In the genomic region with DNA sequence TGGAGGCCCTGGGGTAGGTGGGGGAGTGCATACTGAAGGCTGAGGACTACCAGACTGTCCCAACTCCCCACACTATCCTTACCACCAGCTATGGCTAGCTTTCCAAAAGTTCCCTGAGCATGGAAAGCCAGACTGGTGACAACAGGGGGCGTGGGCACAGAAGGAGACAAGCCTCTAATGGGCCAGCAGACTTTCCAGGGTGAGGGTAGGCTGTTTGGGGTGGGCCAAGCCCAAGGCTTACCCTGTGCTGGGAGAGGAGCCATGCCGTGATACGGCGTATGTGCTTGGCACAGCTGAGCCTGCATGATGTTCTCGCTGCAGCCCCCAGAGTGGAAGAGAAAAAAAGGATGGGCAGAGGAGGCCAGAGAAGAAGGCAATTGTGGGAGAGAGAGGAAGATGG, we compare ENCODE assay signal across 30 mouse cellular contexts. TPM values are rescaled to one million over a fixed set of nuclear protein-coding genes. Genes with fewer than 3 reads are reported as not detected.
DNase-seq lines count a peak whose midpoint lies in the region; ATAC-seq and TF ChIP-seq lines count a peak whose summit lies in the region.
"Had no signal": no experiment of that assay in that cellular context is flagged by ENCODE, and none has a peak within 500 bp of the region (broad histone marks: within the 10 kb centered on the region; RNA-seq: fewer than 3 reads in every experiment).

No protein-coding gene starts in this region.

- WGBS in forebrain, embryonic 11.5 days = 89% methylated on average over 5 of the region's 5 CpGs

- no peak overlapping the region for H3K4me3 ChIP-seq in left cerebral cortex, adult 2 months
- H3K4me3 ChIP-seq in forebrain, embryonic 11.5 days (ENCODE audit: low read depth, low read length) = no peak overlapping the region
- H3K4me3 ChIP-seq: embryonic facial prominence, embryonic 10.5 days; embryonic facial prominence, embryonic 13.5 days; erythroblast, embryonic 14.5 days; forebrain, embryonic 13.5 days; heart, adult 2 months; heart, embryonic 10.5 days; heart, embryonic 13.5 days; hindbrain, embryonic 12.5 days; hindbrain, embryonic 15.5 days had no signal

- ATAC-seq in forebrain, embryonic 11.5 days (replicated peaks; ENCODE audit: low FRiP score) = no peak
- ATAC-seq: activated CD4-positive, CD25-positive, alpha-beta regulatory T cell, adult 4 months; forebrain, embryonic 16.5 days had no signal

- H3K9ac ChIP-seq in forebrain, embryonic 11.5 days (ENCODE audit: low read length) = no peak overlapping the region
- H3K9ac ChIP-seq: embryonic facial prominence, embryonic 13.5 days; forebrain, embryonic 13.5 days; heart, embryonic 13.5 days; hindbrain, embryonic 12.5 days; hindbrain, embryonic 15.5 days had no signal

- intact Hi-C loops in left cerebral cortex, adult 2 months (cut with DNase I) = loop anchor here (2.0 kb wide), 1 partner anchor 33 kb away; the partner anchor contains the start of gene Egr4

- TF ChIP-seq CTCF in left cerebral cortex, adult 2 months (IDR thresholded peaks at IDR 0.05) = no peak

- H3K27me3 ChIP-seq in forebrain, embryonic 11.5 days (ENCODE audit: control insufficient read depth, insufficient read depth, low read length) = peaks cover 18% of the 10 kb centered on the region

- H3K4me1 ChIP-seq in forebrain, embryonic 11.5 days (replicated peaks; ENCODE audit: control insufficient read depth, insufficient read depth, low read length) = peaks cover 6% of the 10 kb centered on the region; the same call in 1 of the 2 replicates

- DNase-seq in cerebellum, postnatal 10 days = peak; percentile 58 to 77
- DNase-seq in cerebellum, adult 11-12 months = no peak
- DNase-seq in layer of hippocampus, adult 11-12 months (ENCODE audit: low spot score) = peak; percentile 58
- no peak for DNase-seq in layer of hippocampus, postnatal 25 days (ENCODE audit: extremely low spot score in 1 of 2, low spot score in 1 of 2)
- no peak for DNase-seq in left cerebral cortex, adult 2 months (ENCODE audit: extremely low spot score in 1 of 2, low spot score in 2 of 2)
- DNase-seq in left cerebral cortex, adult 8-10 months (ENCODE audit: low spot score in 2 of 2) = no peak
- no peak for DNase-seq in forebrain, embryonic 11.5 days (ENCODE audit: low spot score)
- DNase-seq: adrenal gland, adult 8-10 months; adrenal gland, postnatal 25 days; cerebellum, adult 2 months; cerebellum, adult 9-11 months; cerebellum, postnatal 36 days; embryo, embryonic 11 days; gastrocnemius, postnatal 25 days; heart, adult 2 months had no signal

- H3K27ac ChIP-seq in left cerebral cortex, adult 2 months = peak overlapping the region; percentile 50
- H3K27ac ChIP-seq in forebrain, embryonic 11.5 days (ENCODE audit: low read depth, low read length) = no peak overlapping the region
- H3K27ac ChIP-seq: embryonic facial prominence, embryonic 10.5 days; embryonic facial prominence, embryonic 13.5 days; forebrain, embryonic 13.5 days; heart, adult 2 months; heart, embryonic 10.5 days; heart, embryonic 13.5 days; hindbrain, embryonic 12.5 days; hindbrain, embryonic 15.5 days had no signal

- H3K36me3 ChIP-seq in forebrain, embryonic 11.5 days (ENCODE audit: control insufficient read depth, insufficient read depth, low read length) = no peaks in the 10 kb centered on the region
- H3K36me3 ChIP-seq: embryonic facial prominence, embryonic 10.5 days; embryonic facial prominence, embryonic 13.5 days; heart, embryonic 10.5 days; heart, embryonic 13.5 days; hindbrain, embryonic 12.5 days had no signal

- H3K9me3 ChIP-seq in forebrain, embryonic 11.5 days (ENCODE audit: control insufficient read depth, low read length) = no peaks in the 10 kb centered on the region
- H3K9me3 ChIP-seq: embryonic facial prominence, embryonic 10.5 days; embryonic facial prominence, embryonic 13.5 days; forebrain, embryonic 13.5 days; heart, embryonic 10.5 days; hindbrain, embryonic 12.5 days; hindbrain, embryonic 15.5 days had no signal

- no peak overlapping the region for H3K4me2 ChIP-seq in forebrain, embryonic 11.5 days (ENCODE audit: low read depth, low read length, severe bottlenecking)
- H3K4me2 ChIP-seq: embryonic facial prominence, embryonic 13.5 days; forebrain, embryonic 13.5 days; heart, embryonic 13.5 days; hindbrain, embryonic 12.5 days; hindbrain, embryonic 15.5 days had no signal

RNA-seq across cellular contexts. Expression of gene Fbxo41, which starts 22.8 kb away (rescaled TPM):
- 10 to 100 TPM; 95.1 to 98.5 TPM for total RNA-seq in layer of hippocampus, postnatal 25 days (2021)
- total RNA-seq in left cerebral cortex, adult 2 months (2021) = 100 to 1,000 TPM; 101 to 102 TPM
- total RNA-seq in left cerebral cortex, adult 8-10 months (2022) = 10 to 100 TPM; 80.0 to 89.9 (median 88.0) TPM
- 0.93 and 1.1 TPM in 2 replicates for polyA plus RNA-seq in forebrain, embryonic 11.5 days (2014; fragmentation: Nextera tagmentation; extraction: Ambion mirVana)
- total RNA-seq: gastrocnemius, adult 8-10 months; gastrocnemius, postnatal 25 days; heart, postnatal 25 days; hematopoietic stem cell, adult 5-6 weeks had no signal
- polyA plus RNA-seq: erythroblast, embryonic 14.5 days; heart, embryonic 16.5 days had no signal

RNA-seq across cellular contexts. Expression of gene Pradc1, which starts 28.2 kb away (rescaled TPM):
- total RNA-seq in layer of hippocampus, postnatal 25 days (2021) = 10 to 100 TPM; 15.8 to 17.9 TPM
- total RNA-seq in left cerebral cortex, adult 2 months (2021) = 10 to 100 TPM; 25.3 to 26.0 TPM
- total RNA-seq in left cerebral cortex, adult 8-10 months (2022) = 10 to 100 TPM; 25.7 to 34.2 (median 32.3) TPM
- polyA plus RNA-seq in forebrain, embryonic 11.5 days (2014; fragmentation: Nextera tagmentation; extraction: Ambion mirVana) = 26.3 and 27.5 TPM in 2 replicates

RNA-seq across cellular contexts. Expression of gene Cct7, which starts 28.7 kb away (rescaled TPM):
- total RNA-seq in layer of hippocampus, postnatal 25 days (2021) = 100 to 1,000 TPM; 194 to 226 TPM
- total RNA-seq in left cerebral cortex, adult 2 months (2021) = 100 to 1,000 TPM; 200 to 226 TPM
- 100 to 1,000 TPM; 206 to 234 (median 220) TPM for total RNA-seq in left cerebral cortex, adult 8-10 months (2022)
- polyA plus RNA-seq in forebrain, embryonic 11.5 days (2014; fragmentation: Nextera tagmentation; extraction: Ambion mirVana) = 647 and 695 TPM in 2 replicates

RNA-seq across cellular contexts. Expression of gene Egr4, which starts 33.4 kb away (rescaled TPM):
- 10 to 100 TPM; 26.8 to 28.1 TPM for total RNA-seq in layer of hippocampus, postnatal 25 days (2021)
- total RNA-seq in left cerebral cortex, adult 2 months (2021) = 10 to 100 TPM; 43.7 to 95.7 TPM
- 10 to 100 TPM; 19.1 to 29.4 (median 26.6) TPM for total RNA-seq in left cerebral cortex, adult 8-10 months (2022)
- polyA plus RNA-seq in forebrain, embryonic 11.5 days (2014; fragmentation: Nextera tagmentation; extraction: Ambion mirVana) = not detected in 2 replicates
- total RNA-seq: adrenal gland, adult 8-10 months; adrenal gland, postnatal 25 days; gastrocnemius, adult 8-10 months; gastrocnemius, postnatal 25 days; heart, adult 2 months; heart, postnatal 25 days had no signal
- polyA plus RNA-seq: activated CD4-positive, CD25-positive, alpha-beta regulatory T cell, adult 4 months; embryonic facial prominence, embryonic 10.5 days; embryonic facial prominence, embryonic 13.5 days; erythroblast, embryonic 14.5 days; forebrain, embryonic 13.5 days; gonadal fat pad, adult 2 months; heart, adult 2 months; heart, embryonic 10.5 days; heart, embryonic 13.5 days; heart, embryonic 16.5 days; hindbrain, embryonic 12.5 days had no signal

RNA-seq across cellular contexts. Expression of gene Smyd5, which starts 48.2 kb away (rescaled TPM):
- 10 to 100 TPM; 38.9 to 40.9 TPM for total RNA-seq in layer of hippocampus, postnatal 25 days (2021)
- total RNA-seq in left cerebral cortex, adult 2 months (2021) = 10 to 100 TPM; 48.8 to 52.7 TPM
- 10 to 100 TPM; 53.0 to 58.7 (median 54.3) TPM for total RNA-seq in left cerebral cortex, adult 8-10 months (2022)
- 49.8 and 52.7 TPM in 2 replicates for polyA plus RNA-seq in forebrain, embryonic 11.5 days (2014; fragmentation: Nextera tagmentation; extraction: Ambion mirVana)

Comparison
In these comparisons a context has a peak if more than half of its experiments do, and no peak if none do; other contexts are left out.
1. DNase-seq: peak in cerebellum, postnatal 10 days (2 of 2) and layer of hippocampus, adult 11-12 months (single experiment); none in cerebellum, adult 11-12 months (single experiment), layer of hippocampus, postnatal 25 days (0 of 2), left cerebral cortex, adult 2 months (0 of 2), left cerebral cortex, adult 8-10 months (0 of 2) and forebrain, embryonic 11.5 days (single experiment).